Comparison of ENCODE assay signal across 10 mouse cellular contexts in genomic region chr10:81184765-81185164, GRCm38 (mm10). TPM values are rescaled to one million over a fixed set of nuclear protein-coding genes. Genes with fewer than 3 reads are reported as not detected.
DNase-seq lines count a peak whose midpoint lies in the region; ATAC-seq and TF ChIP-seq lines count a peak whose summit lies in the region.
"Had no signal": no experiment of that assay in that cellular context is flagged by ENCODE, and none has a peak within 500 bp of the region (broad histone marks: within the 10 kb centered on the region; RNA-seq: fewer than 3 reads in every experiment).

No protein-coding gene starts in this region.

- no peak for ATAC-seq in kidney, embryonic 15.5 days (replicated peaks; ENCODE audit: low FRiP score)
- no peak for ATAC-seq in megakaryocyte progenitor cell, adult 5-6 weeks (replicated peaks; ENCODE audit: poor library complexity)

- peaks cover 79% of the 10 kb centered on the region for H3K36me3 ChIP-seq in kidney, embryonic 15.5 days

- peaks cover 45% of the 10 kb centered on the region for H3K4me1 ChIP-seq in kidney, embryonic 15.5 days
- H3K4me1 ChIP-seq in embryonic fibroblast, embryonic 13.5 days (ENCODE audit: control insufficient read depth, insufficient read depth, low read length) = peaks cover 8% of the 10 kb centered on the region

- peak; percentile 35 for DNase-seq in adrenal gland, adult 2 months
- no peak for DNase-seq in adrenal gland, postnatal 25 days
- no peak for DNase-seq in kidney, adult 9 months
- DNase-seq in lung, postnatal 4 days = peak; percentile 71 to 77
- no peak for DNase-seq in left cerebral cortex, postnatal 4 days
- DNase-seq: kidney, adult 2 months had no signal

- no peaks in the 10 kb centered on the region for H3K9me3 ChIP-seq in kidney, embryonic 15.5 days (replicated peaks)

- peak overlapping the region; percentile 54 for H3K27ac ChIP-seq in kidney, embryonic 15.5 days
- H3K27ac ChIP-seq in embryonic fibroblast, embryonic 13.5 days (ENCODE audit: insufficient read depth, low read length) = peak overlapping the region; percentile 62; the same call in 1 of the 2 replicates

- WGBS in kidney, embryonic 15.5 days = 39% methylated on average over 4 of the region's 4 CpGs

- no peak overlapping the region for H3K9ac ChIP-seq in kidney, embryonic 15.5 days

- intact Hi-C loops in left cerebral cortex, postnatal 4 days (cut with DNase I) = no loop called here

- no peak for TF ChIP-seq POLR2A in embryonic fibroblast, embryonic 13.5 days (IDR thresholded peaks at IDR 0.05; ENCODE audit: low read depth, low read length)

- no peaks in the 10 kb centered on the region for H3K27me3 ChIP-seq in kidney, embryonic 15.5 days

- TF ChIP-seq CTCF in embryonic fibroblast, embryonic 13.5 days (IDR thresholded peaks at IDR 0.05; ENCODE audit: borderline replicate concordance, insufficient read depth, low read length) = no peak

- H3K4me2 ChIP-seq in kidney, embryonic 15.5 days = 0 out of 2 replicates have a peak overlapping the region, but pooled peaks have one; percentile 67

- H3K4me3 ChIP-seq in kidney, embryonic 15.5 days (replicated peaks) = no peak overlapping the region
- H3K4me3 ChIP-seq in embryonic fibroblast, embryonic 13.5 days (ENCODE audit: insufficient read depth, low read length) = no peak overlapping the region

RNA-seq across cellular contexts. Expression of gene 4930442H23Rik, which starts 1.1 kb away (rescaled TPM):
- not detected for total RNA-seq in adrenal gland, adult 2 months (2021)
- polyA plus RNA-seq in adrenal gland, adult 2 months (2012; rRNA removed) = 0.12 TPM in 1 of 2 replicates, not detected in the other
- total RNA-seq in adrenal gland, postnatal 25 days (2021) = not detected in 2 replicates
- not detected in 2 replicates for polyA plus RNA-seq in kidney, embryonic 15.5 days (2015; fragmentation: Nextera tagmentation; extraction: Ambion mirVana)
- polyA plus RNA-seq in embryonic fibroblast, embryonic 13.5 days (2011; ENCODE audit: insufficient read length, low read depth, missing spikeins) = not detected in 2 replicates
- not detected for total RNA-seq in left cerebral cortex, postnatal 4 days (2021)
- not detected in 2 replicates for total RNA-seq in megakaryocyte progenitor cell, adult 5-6 weeks (2015)
- not detected in 2 replicates for total RNA-seq in megakaryocyte progenitor cell, adult 5-6 weeks (2017)
- polyA plus RNA-seq: kidney, adult 2 months; limb, embryonic 14.5 days had no signal

RNA-seq across cellular contexts. Expression of gene Dapk3, which starts 2.0 kb away (rescaled TPM):
- total RNA-seq in adrenal gland, adult 2 months (2021) = 10 to 100 TPM; 74.6 to 76.7 TPM
- 100 and 127 TPM in 2 replicates for polyA plus RNA-seq in adrenal gland, adult 2 months (2012; rRNA removed)
- total RNA-seq in adrenal gland, postnatal 25 days (2021) = 70.8 and 76.5 TPM in 2 replicates
- 41.0 and 47.9 TPM in 2 replicates for polyA plus RNA-seq in kidney, embryonic 15.5 days (2015; fragmentation: Nextera tagmentation; extraction: Ambion mirVana)
- 48.4 and 51.2 TPM in 2 replicates for polyA plus RNA-seq in embryonic fibroblast, embryonic 13.5 days (2011; ENCODE audit: insufficient read length, low read depth, missing spikeins)
- total RNA-seq in left cerebral cortex, postnatal 4 days (2021) = 10 to 100 TPM; 62.7 to 62.9 TPM
- total RNA-seq in megakaryocyte progenitor cell, adult 5-6 weeks (2015) = 15.5 and 17.2 TPM in 2 replicates
- 37.2 and 54.7 TPM in 2 replicates for total RNA-seq in megakaryocyte progenitor cell, adult 5-6 weeks (2017)

RNA-seq across cellular contexts. Expression of gene Eef2, which starts 8.3 kb away (rescaled TPM):
- 1,000 to 10,000 TPM; 1,393 to 1,508 TPM for total RNA-seq in adrenal gland, adult 2 months (2021)
- 1,342 and 1,424 TPM in 2 replicates for polyA plus RNA-seq in adrenal gland, adult 2 months (2012; rRNA removed)
- 1,495 and 1,572 TPM in 2 replicates for total RNA-seq in adrenal gland, postnatal 25 days (2021)
- 563 and 597 TPM in 2 replicates for polyA plus RNA-seq in kidney, embryonic 15.5 days (2015; fragmentation: Nextera tagmentation; extraction: Ambion mirVana)
- polyA plus RNA-seq in embryonic fibroblast, embryonic 13.5 days (2011; ENCODE audit: insufficient read length, low read depth, missing spikeins) = 1,643 and 1,827 TPM in 2 replicates
- 1,000 to 10,000 TPM; 1,312 to 1,322 TPM for total RNA-seq in left cerebral cortex, postnatal 4 days (2021)
- 526 and 599 TPM in 2 replicates for total RNA-seq in megakaryocyte progenitor cell, adult 5-6 weeks (2015)
- 1,508 and 1,553 TPM in 2 replicates for total RNA-seq in megakaryocyte progenitor cell, adult 5-6 weeks (2017)

RNA-seq across cellular contexts. Expression of gene Pias4, which starts 17.0 kb away (rescaled TPM):
- total RNA-seq in adrenal gland, adult 2 months (2021) = 10 to 100 TPM; 27.3 to 29.8 TPM
- polyA plus RNA-seq in adrenal gland, adult 2 months (2012; rRNA removed) = 41.4 and 48.6 TPM in 2 replicates
- 33.1 and 36.9 TPM in 2 replicates for total RNA-seq in adrenal gland, postnatal 25 days (2021)
- 48.6 and 51.2 TPM in 2 replicates for polyA plus RNA-seq in kidney, embryonic 15.5 days (2015; fragmentation: Nextera tagmentation; extraction: Ambion mirVana)
- 25.6 and 27.9 TPM in 2 replicates for polyA plus RNA-seq in embryonic fibroblast, embryonic 13.5 days (2011; ENCODE audit: insufficient read length, low read depth, missing spikeins)
- total RNA-seq in left cerebral cortex, postnatal 4 days (2021) = 10 to 100 TPM; 29.6 to 30.4 TPM
- total RNA-seq in megakaryocyte progenitor cell, adult 5-6 weeks (2015) = 9.4 and 10.0 TPM in 2 replicates
- total RNA-seq in megakaryocyte progenitor cell, adult 5-6 weeks (2017) = 9.4 and 9.8 TPM in 2 replicates

RNA-seq across cellular contexts. Expression of gene Nmrk2, which starts 17.1 kb away (rescaled TPM):
- total RNA-seq in adrenal gland, adult 2 months (2021) = not detected
- not detected in 2 replicates for polyA plus RNA-seq in adrenal gland, adult 2 months (2012; rRNA removed)
- total RNA-seq in adrenal gland, postnatal 25 days (2021) = not detected in 2 replicates
- 0.18 TPM in 1 of 2 replicates, not detected in the other for polyA plus RNA-seq in kidney, embryonic 15.5 days (2015; fragmentation: Nextera tagmentation; extraction: Ambion mirVana)
- polyA plus RNA-seq in embryonic fibroblast, embryonic 13.5 days (2011; ENCODE audit: insufficient read length, low read depth, missing spikeins) = not detected in 2 replicates
- under 1 TPM in 1 of 2 experiments, not detected in 1; 0.44 TPM for total RNA-seq in left cerebral cortex, postnatal 4 days (2021)
- total RNA-seq in megakaryocyte progenitor cell, adult 5-6 weeks (2015) = not detected in 2 replicates
- not detected in 2 replicates for total RNA-seq in megakaryocyte progenitor cell, adult 5-6 weeks (2017)

Comparison
In these comparisons a context has a peak if more than half of its experiments do, and no peak if none do; other contexts are left out.
1. DNase-seq: peak in adrenal gland, adult 2 months (single experiment) and lung, postnatal 4 days (2 of 2); none in adrenal gland, postnatal 25 days (single experiment), kidney, adult 9 months (single experiment) and left cerebral cortex, postnatal 4 days (single experiment).